Mouse (Mus musculus) spleen, embryonic (tissue): Measurements from ENCODE around the gene Kctd2.
"Not testable (repeated sequence)": the region's sequence is repeated elsewhere in the genome, so short reads cannot be mapped to it uniquely, and the experiment has no call there.

ENCODE experiments used
- CTCF ChIA-PET: fragments of 350-600 bp; sonication (Branson Sonifier 250); formaldehyde crosslinking; loops from one replicate; lab custom pipeline; 2022; lab: Charles Lee

Gene Kctd2

DNA sequence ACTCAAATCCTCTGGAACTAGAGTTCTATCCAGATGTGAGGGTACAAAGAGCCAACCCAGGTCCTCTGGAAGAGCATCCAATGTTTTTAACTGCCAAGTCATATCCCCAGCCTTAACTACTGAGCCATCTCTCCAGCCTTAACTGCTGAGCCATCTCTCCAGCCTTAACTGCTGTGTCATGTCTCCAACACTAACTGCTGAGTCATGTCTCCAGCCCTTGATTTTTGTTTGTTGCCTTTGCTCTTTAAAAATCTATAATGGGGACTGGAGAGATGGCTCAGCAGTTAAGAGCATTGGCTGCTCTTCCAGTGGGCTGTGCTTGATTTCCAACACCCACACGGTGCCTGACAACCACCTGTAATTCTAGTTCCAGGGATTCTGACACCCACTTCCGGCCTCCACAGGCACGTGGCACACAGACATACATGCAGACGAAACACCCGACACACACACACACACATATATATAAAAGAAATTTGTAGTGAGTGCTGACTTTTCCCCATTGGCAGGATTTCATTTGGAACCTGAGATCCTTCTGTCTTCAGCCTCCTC is 17.7 kb downstream of the Kctd2 start:
- CTCF ChIA-PET, result no interaction called here

DNA sequence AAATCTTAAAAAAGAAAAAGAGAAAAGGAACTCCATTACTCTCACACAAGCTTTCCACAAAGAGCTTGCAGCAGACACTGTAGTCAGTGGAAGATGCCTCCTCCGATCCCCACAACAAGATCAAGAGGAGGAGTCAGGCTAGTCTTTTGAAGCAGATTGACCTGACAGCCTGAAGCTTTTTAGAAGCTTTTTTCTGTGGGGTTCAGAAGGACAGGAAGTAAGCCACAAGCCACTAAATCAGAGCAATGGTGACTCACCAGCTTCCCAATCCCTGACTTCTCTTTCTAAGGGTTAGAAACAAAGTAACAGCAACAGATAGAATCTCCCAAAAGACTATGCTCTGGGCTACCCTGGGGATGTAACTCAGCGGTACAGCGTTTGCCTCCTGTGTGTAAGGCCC is 19.4 kb downstream of the Kctd2 start:
- CTCF ChIA-PET, result interaction anchor here (0.7 kb wide), 1 partner anchor 404 kb away, joined by 3 read pairs; no protein-coding TSS in a partner anchor

DNA sequence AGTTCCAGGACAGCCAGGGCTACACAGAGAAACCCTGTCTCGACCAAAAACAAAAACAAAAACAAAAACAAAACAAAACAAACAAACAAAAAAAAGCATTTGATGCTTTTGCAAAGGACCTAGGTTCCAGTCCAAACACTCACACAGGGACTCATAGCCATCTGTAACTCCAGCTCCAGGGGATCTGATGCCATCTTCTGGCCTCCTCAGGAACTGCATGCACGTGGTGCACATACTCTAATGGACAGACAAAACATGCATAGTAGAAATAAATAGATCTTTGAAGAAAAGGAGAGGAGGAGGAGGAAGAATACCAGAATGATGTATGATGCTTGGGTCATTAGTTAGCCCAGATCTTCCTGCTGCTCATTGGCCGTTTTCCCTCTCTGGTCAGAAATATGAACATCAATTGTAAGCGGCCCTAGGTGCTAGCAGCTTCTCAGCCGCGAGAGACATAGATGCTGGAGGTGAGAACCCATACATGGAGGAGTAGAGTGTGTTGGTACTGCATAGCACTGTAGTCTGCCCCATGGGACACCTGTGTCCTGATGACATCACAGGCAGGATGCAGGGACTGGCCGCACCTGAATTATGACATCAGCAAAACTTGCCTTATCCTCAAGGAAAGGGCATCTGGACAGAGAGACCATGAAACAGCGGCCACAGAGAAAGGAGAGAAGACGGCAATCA is 20.1 kb downstream of the Kctd2 start, which contains the start of gene Trim80:
Gene Trim80 (plus strand): TSS at position 640 of the 690 bp plus-strand sequence.
- CTCF ChIA-PET, result no interaction called here

DNA sequence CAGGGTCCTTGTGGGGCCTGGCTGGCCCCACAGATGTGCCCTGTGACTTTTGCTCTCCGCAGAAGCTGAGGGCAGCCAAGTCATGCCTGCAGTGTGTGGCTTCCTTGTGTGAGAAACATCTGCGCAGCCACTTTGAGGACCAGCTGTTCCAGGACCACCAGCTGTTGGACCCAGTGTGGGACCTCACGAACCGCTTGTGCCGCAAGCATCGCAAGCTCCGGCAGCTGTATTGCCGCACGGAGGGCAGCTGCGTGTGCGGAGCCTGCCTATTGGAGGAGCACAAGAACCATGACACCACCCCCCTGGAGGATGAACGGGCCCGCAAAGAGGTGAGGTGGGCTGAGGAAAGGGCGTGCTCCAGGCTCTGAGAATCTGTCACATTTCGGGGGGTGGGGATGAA is 21.5 kb downstream of the Kctd2 start:
- CTCF ChIA-PET, result no interaction called here

DNA sequence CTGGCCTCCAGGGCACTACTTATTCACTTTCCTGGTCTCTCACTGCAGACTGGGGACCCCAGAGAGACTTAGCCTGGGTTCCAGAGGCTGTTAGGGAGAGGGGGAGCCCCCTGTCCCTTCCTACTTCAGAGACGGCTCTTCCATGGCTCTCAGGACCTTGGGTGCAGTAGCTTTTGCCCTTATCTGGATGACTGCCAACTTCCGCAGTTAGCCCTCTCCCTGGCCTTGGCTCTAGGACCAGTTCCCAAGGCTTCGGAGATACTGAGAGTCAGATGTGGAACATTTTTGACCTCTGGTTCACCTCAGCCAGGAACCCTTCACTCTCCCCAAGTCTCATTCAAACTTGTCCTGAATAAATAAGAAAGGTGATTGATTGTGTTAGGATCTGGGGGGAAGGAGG is 27.0 kb downstream of the Kctd2 start:
- CTCF ChIA-PET, result no interaction called here

DNA sequence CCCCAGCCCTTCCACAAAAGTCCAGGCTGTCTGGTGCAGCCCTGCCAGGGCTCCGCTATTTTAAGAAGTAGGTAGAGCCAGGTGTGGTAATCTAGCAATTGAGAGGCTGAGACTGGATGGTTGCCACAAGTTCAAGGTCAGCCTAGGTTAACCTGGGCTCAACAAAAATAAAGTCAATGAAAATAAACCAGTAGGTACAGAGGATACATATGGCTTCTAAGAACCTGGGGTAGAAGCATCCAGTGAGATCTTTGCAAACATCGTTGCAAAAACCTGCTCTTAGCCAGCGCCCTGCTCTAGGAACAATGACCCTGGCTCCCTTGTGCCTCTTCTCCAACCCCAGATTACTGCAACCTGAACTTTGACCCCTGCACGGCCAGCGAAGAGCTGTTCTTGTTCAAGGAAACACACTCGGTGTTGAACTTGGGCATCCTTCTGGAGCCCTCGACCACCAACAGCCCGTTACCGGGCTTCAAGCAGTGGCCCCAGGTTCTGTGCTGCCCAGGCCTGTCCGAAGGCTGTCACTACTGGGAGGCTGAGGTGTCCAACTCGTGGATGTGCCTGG is 27.5 kb downstream of the Kctd2 start:
- CTCF ChIA-PET, result no interaction called here

DNA sequence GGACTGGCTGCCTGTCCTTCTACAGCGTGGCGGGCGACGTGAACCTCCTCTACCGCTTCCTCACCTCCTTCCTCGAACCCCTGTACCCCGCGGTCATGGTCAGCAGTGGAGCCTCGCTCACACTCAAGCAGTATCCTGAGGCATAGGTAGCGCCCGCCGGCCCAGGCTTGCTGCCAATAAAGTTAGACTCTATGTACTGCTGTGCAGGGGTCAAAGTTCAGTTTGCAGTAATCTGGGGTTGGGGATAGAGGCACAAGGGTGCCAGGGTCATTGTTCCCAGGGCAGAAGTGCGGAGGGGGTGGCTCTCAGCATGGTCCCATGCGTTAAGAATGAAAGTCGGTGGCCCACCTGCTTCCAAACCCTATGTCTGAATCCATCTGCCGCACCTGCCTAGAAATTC is 28.1 kb downstream of the Kctd2 start:
- CTCF ChIA-PET, result interaction anchor here (0.7 kb wide), 1 partner anchor 1538 kb away, joined by 3 read pairs; no protein-coding TSS in a partner anchor

DNA sequence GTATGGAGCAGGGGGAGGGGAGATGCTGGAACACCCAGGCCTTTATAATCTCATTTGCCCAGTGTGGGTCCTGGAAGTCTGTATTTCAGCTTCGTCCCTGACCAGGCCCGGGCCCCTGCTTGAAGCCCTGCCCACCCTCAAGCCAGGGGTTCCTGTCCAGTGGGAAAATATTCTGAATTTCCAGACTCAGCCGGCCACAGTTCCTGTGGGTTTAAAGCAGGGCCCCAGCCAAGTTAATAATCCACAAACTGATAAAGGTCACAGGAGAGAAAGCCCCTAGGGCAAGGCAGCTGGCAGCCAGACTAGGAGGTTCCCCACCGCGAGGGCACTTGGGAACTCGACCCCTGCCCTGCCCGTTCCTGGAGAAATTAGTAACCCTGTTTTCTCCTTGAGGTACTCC is 29.1 kb downstream of the Kctd2 start:
- CTCF ChIA-PET, result no interaction called here

DNA sequence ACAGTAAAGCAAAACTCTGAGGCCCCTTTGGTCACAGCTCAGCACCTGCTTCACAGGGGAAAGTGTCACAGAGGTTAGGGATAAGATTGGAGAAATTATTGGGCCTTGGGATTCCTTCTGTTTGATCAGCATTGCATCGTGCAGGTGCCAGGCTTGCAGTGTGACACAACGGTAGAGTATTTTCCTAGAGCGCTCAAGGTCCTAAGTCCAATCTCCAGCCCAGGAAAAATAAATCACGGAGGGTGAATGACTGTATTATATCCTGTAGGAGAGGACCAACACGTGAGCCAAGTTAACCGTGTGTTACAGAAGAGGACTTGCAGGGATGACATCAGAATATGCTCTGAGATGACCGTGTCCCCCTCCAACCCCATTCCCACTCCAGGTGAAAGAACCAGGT is 30.2 kb downstream of the Kctd2 start:
- CTCF ChIA-PET, result no interaction called here

DNA sequence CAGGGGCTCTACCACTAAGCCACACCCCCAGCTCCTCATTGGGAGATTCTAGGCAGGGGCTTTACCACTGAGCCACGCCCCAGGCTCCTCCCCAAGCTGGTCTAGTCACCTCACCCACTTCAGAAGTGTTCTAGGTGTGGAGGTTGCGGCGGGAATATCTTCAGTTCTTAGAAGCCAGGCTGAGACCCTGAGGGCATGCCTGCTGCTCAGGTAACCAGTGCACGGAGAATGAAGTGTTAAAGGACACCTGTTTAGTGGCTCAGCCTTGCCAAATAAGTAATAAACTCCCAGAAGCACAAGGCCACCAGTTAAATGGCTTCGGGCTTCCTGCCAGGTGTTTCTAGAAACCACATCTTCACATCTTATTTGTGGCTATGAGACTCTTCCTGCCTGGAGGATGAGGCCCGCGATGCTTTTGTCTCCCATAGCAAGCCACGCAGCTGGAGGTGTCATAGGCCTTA is 31.9 kb downstream of the Kctd2 start:
- CTCF ChIA-PET, result interaction anchor here (0.6 kb wide), 1 partner anchor 20 kb away, joined by 4 read pairs; no protein-coding TSS in a partner anchor

DNA sequence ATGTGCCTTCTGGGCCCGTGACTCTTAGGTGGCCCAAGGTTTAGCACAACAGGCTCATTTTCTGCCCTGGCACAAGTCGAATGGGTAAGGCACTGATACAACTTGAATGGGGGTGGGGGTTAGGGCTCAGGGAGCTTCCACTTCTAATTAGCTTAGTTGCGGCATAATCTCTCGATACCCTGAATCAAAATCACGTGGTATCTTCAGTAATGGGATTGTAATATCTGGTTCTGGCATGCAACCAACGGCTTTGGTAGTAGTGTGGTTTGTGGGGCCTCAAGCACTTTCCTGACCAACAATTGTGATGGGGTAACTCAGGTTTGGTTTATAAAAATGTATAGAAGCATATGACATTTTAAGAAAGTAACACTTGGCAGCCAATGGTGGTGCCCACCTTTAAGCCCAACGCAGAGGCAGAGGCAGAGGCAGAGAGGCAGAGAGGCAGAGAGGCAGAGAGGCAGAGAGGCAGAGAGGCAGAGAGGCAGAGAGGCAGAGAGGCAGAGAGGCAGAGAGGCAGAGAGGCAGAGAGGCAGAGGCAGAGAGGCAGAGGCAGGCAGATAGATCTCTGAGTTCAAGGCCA is 32.4 kb downstream of the Kctd2 start:
- CTCF ChIA-PET, result interaction anchor here (0.6 kb wide), 1 partner anchor 19 kb away, joined by 4 read pairs; no protein-coding TSS in a partner anchor

DNA sequence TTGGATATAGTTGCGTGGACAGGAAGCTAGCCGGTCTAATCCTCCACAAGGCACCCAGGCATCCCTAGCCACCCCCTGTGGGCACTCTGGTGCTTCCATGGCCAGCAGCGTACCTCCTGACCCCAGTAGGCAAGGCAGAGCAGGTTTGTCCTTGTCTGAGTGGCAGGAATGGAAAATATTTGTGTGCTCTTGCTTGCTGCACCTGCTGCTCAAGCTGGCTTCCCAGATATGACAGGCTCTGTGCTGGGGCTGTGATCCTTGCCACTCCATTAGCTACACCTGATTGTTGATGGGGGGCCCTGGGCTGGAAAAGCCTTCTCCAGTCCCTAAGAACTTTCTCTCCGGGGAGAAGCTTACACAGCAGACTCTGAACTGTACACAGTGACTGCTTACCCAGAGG is 33.4 kb downstream of the Kctd2 start:
- CTCF ChIA-PET, result no interaction called here

DNA sequence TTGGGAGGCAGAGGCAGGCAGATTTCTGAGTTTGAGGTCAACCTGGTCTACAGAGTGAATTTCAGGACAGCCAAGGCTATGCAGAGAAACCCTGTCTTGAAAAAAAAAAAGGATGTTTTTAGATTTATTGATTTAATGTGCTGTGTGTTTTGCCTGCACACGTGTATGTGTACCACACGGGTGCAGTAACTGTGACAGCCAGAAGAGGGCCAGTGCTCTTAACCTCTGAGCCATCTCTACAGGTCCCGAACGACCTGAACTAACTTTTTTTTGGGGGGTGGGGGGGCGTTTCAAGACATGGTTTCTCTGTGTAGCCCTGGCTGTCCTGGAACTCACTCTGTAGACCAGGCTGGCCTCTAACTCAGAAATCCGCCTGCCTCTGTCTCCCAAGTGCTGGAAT is 34.9 kb downstream of the Kctd2 start:
- CTCF ChIA-PET, result not testable (repeated sequence)

DNA sequence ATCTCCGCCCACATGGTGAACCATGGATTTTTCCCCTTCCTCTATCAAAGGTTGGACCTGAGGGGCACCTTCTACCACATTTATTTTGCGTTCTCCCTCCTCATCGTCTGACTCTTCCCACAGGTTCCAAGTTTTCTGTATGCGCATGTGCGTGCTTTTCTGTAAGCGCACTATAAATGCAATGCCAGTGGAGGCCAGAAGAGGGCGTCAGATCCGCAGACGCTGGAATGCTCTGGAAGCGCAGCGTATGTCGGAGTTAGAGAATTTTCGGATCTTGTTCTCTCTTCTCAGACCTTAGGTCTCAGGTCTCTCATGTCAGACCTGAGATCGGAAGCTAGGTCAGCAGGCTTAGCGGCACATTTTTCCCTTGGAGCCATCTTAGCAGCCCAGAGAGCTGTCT is 35.7 kb downstream of the Kctd2 start:
- CTCF ChIA-PET, result no interaction called here

DNA sequence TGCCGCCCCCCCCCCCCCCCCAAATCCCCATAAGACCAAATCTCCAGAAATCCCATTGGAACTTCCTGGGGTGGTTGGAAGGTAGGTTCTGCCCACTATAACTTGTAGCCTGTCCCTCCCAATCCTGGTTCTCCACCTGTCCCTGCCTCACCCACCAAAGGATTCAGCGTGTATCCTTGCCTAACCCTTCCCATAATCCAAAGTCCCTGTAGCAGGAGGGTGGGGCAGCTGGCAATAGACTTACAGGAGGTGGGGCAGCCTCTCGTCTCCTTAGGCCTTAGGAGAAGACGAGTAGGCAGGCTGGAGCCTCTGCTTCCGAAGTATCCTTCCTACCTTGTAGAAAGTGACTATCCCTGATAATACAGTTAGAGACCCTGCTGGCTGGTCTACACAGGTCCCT is 36.3 kb downstream of the Kctd2 start:
- CTCF ChIA-PET, result no interaction called here

DNA sequence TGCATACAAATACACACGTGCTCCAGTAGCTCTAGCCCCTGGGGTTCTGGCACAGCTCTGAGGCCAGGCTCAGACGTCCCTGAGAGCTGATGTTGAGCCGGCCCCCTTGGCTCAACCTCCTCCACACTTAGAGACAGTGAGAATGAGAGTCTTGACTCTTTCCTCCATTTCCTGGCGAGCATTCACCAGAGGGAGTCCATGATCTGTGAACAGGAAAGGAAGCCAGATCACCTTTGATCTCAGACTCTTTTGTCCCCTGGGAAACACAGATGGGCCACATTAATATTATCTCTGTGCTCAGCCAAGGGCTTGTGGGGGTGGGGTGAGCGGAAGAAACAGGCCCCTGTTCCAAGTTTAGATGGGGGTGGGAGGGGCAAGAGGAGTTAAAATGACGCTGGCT is 37.5 kb downstream of the Kctd2 start:
- CTCF ChIA-PET, result no interaction called here

DNA sequence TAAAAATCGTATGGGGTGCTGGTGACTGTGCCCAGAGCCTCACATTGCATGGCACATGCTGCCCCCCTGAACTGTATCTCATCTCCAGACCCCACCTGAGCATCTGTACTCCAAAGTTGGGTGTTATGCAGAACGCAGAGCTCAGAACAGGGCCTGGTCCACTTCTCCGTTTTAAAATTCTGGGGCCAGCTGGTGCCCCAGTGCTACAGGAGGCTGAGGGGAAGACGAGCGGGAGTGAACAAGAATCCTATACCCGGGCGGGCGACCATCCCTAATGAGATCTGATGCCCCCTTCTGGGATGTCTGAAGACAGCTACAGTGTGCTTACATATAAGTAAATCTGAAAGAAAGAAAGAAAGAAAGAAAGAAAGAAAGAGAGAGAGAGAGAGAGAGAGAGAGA is 41.0 kb downstream of the Kctd2 start:
- CTCF ChIA-PET, result interaction anchor here (0.7 kb wide), 2 partner anchors 139 to 1140 kb away, joined by 3 to 5 read pairs; partner anchors contain the start of gene Ush1g

DNA sequence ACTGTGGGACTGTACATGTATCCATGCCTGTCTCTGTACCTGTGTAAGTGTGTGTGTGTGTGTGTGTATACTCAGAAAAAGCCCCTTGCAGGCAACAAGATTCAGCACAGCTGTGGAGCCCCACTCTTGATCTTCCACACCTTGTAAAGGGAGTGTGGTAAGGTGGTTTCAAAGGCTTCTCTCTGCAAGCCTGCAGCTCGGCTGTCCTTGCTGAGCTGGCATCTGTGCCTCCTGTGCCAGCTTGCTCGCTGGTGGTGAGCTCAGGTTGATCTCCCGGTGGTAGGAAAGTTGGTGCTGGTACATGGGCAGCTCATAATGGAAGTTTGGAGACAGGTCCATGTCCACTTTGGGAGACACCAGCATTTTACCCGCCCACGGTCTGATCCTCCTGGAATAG is 41.9 kb downstream of the Kctd2 start:
- CTCF ChIA-PET, result interaction anchor here (0.7 kb wide), 2 partner anchors 140 to 1139 kb away, joined by 3 to 5 read pairs; partner anchors contain the start of gene Ush1g

DNA sequence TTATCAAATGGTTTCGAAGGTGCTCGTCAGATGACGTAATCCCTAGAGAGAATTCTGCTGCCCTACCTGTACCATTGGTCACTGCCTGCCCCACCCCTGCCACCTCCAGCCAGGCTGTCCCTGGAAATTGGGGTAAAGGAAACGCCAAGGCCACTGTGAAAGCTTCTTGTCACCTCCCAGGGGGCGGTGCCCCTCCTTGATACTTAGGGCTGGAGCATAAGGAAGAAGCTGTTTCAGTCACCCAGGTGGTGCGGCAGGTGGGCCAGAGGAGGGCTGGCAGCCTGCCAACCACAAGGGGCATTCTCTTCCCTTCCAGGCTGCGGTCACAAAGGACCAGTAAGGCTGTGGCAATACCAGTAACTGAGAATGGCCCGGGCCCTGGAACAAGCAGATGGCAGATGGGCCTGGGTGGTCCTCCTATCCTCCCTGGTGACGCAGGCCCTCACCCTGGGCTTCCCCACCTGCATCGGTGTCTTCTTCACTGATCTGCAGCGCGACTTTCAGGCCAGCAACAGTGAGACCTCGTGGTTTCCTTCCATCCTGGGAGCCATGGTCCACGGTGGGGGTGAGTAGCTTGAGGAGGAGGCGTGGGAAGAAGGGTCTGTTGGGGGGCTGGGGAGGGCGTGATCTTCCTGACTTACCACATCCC is 42.4 kb downstream of the Kctd2 start, which contains the start of gene Slc16a5:
Gene Slc16a5 (plus strand): TSS at position 232 of the 649 bp plus-strand sequence.
- CTCF ChIA-PET, result no interaction called here

DNA sequence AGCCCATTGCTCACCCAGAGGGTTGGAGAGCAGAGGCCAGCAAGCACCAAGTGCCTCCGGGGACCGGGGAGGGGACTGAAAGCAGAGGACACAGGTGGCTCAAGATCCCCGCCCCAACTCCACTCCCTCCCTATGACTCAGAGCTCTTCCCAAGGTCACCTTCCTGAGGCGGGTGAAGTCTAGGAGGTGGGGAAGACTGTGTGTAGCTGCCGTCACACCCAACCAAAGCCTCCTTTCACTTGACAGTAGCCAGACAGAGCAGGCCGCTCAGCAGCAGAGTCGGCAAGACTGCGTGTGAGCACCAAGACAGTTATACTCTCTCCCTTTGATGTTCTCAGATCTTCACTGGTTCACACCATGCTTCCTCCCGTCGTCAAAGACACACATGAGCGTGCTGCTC is 43.5 kb downstream of the Kctd2 start:
- CTCF ChIA-PET, result no interaction called here

DNA sequence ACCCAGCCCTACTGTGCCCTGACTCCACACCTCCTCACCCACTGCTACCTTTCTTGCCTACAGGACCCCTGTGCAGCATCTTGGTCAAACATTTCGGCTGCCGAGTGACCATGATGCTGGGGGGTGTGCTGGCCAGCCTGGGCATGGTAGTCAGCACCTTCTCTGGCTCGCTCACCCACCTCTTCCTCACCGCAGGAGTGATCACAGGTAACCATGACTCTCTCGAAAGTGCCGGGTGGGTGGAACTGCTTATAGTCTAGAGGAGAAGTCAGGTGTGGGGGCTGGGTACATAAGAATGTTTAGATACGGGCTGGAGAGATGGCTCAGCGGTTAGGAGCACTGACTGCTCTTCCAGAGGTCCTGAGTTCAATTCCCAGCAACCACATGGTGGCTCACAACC is 44.9 kb downstream of the Kctd2 start:
- CTCF ChIA-PET, result no interaction called here

DNA sequence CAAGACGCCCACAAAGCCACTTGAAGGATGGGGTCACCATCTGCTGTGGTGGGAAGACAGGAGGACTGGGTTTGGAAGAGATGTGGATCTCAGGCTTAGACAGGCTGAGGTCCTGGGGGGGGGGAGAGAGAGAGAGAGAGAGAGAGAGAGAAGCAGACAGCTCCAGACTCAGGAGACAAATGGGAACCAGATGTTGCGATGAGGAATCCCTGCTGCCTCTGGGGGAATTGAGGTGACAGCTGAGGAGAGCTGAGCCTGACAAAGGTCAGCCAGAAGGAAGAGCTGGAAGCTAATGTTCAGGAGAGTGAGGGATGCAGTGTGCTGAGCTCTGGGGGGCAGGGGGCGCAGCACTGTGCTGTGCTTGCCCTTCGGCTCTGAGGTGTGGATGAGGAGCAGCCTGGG is 47.3 kb downstream of the Kctd2 start:
- CTCF ChIA-PET, result interaction anchor here (0.7 kb wide), 1 partner anchor 61 kb away, joined by 7 read pairs; no protein-coding TSS in a partner anchor
